Mouse (Mus musculus): ENCODE measurements around the gene Sphk1. TPM values are rescaled to one million over a fixed set of nuclear protein-coding genes. Genes with fewer than 3 reads are reported as not detected.

The Sphk1 gene
- polyA plus RNA-seq, 1 experiment from 2014 or later = 2.2 TPM

DNA sequence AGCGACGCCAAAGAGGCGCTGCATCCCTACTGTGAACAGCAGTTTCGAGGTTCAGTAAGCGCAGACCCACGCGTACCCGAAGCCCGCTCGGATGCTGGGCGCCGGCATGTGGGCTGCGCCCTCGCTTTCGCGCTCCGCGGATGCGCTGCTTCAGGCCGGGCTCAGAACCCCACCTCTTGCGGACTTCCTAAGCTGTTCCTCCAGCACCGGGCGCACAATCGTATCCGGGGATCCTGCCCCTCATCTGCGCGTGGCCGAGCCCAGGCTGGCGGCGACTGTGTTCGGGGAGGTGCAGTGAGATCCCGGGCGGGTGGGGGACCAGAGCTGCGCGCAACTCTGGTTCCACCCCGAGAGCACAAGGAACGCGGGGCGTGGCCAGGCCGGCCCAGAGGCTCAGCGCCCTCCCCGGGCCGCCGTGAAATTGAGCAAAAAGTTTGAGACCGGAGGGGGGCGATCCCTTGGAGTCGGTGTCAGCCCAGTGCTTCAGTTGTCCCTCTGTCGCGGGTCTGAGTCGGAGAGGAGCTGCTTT is 2.1 kb downstream of the Sphk1 start:
- Histone ChIP-seq H3K4me1 (peaks cover 39% of the 10 kb centered on the region), H3K9ac (replicated peaks) (peak overlapping the region; percentile 31), H3K27me3 (peaks cover 53% of the 10 kb centered on the region), H3K27ac (replicated peaks) (no peak overlapping the region), H3K9me3 (no peaks in the 10 kb centered on the region), H3K36me3 (peaks cover 6% of the 10 kb centered on the region), H3K4me3 (peak overlapping the region; percentile 45), H3K4me2 (replicated peaks) (peak overlapping the region; percentile 89)
- under 1% methylated on average over 50 of the region's 50 CpGs for WGBS
- peak; percentile 33 for ATAC-seq (replicated peaks)

DNA sequence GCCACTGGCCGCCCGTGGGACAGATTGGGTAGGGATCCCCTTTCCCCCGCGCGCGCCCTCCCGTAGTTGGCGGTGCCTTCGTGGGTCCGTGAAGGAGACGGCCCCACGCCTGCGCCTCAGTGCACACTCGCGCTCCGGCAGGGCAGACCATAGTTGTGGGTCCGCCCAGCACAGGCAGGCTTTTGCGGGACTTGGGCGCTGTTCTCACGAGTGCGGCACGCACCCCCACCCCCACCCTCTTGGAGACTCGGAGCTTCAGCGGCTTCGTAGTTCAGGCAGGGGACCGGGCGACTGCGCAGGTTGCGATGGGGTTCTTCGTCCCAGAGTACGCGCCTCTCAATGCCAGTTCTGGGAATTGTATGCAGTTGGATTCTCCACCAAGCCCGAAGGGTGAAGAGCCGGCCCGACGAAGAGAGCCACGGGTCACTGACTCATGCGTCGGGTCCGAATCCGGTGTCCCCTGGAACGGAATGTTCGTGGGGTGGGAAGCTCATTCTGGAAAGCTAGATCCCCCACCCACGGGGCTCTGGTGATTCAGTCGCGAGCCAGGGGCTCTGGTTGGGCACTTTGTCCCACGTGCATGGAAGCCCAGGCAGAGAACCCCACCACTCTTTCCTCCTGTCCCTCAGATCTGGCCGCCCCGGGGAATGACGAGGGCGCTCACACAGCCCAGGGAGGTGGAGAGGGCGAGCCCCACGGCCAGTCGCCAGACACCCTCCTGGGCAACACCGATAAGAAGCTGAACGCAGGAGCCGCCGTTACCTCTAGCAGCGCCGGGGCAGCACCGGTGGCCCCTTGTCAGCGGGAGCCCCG is 2.8 kb downstream of the Sphk1 start:
- Histone ChIP-seq H3K27me3 (peaks cover 53% of the 10 kb centered on the region), H3K36me3 (peaks cover 11% of the 10 kb centered on the region), H3K9me3 (no peaks in the 10 kb centered on the region)

DNA sequence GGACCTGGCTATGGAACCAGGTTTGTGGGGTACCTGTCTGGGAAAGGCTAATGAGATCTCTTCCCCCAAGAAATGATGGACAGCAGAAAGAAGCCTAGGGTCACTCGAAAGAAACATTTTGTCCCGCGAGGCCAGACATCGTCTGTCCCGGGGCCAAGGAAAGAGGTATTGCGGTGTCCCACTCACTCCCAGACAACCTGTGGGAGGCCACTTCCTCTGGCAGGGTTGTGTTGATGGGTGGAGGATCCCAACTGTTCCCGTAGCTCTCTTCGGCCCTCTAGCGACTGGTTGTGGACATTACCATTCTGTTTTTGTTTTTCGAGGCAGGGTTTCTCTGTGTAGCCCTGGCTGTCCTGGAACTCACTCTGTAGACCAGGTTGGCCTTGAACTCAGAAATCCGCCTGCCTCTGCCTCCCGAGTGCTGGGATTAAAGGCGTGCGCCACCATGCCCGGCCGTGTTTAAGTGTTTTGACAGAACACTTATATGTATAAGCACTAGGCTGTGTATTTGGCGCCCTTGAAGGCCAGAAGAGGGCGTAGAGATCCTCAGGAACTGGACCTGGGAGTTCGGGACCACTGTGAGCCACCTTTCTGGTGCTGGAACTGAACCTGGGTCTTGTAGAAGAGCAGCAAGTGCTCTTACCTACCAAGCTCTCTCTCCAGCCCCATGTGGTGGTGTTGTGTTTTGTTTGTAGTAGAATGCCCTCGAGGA is 3.6 kb downstream of the Sphk1 start:
- H3K9ac ChIP-seq (replicated peaks) = no peak overlapping the region
- peak overlapping the region; percentile 89 for H3K4me2 ChIP-seq (replicated peaks)

More for the DNA sequence above, 2.8 kb downstream of the Sphk1 start:
- H3K4me3 ChIP-seq = peak overlapping the region; percentile 45
- H3K9ac ChIP-seq (replicated peaks) = peak overlapping the region; percentile 31
- WGBS = under 1% methylated on average over 63 of the region's 63 CpGs
- H3K4me1 ChIP-seq = peaks cover 39% of the 10 kb centered on the region
- H3K4me2 ChIP-seq (replicated peaks) = peak overlapping the region; percentile 89
- peak; percentile 27; the same call in 1 of the 2 replicates for ATAC-seq (replicated peaks)
- H3K27ac ChIP-seq (replicated peaks) = no peak overlapping the region

DNA sequence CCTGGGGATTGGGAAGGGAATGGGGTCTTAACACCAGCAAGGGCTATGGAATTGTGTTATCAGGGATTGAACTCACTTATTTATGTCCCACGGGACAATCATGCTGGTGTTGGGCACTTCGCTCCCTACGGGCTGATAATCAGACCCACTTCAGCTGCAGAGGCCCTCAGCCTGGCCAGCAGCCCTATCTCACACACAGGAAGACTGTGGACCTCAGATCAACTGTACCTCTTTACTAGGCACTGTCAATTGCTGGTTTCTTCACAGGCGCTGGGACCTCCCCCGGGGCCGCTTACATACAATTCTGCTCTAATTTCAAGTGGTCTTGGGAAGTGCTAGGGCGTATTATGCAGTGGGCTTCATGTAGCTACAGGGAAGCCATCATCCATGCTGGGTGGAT is 6.0 kb downstream of the Sphk1 start:
- no peaks in the 10 kb centered on the region for H3K9me3 ChIP-seq
- no peak overlapping the region for H3K9ac ChIP-seq (replicated peaks)
- H3K4me2 ChIP-seq (replicated peaks) = no peak overlapping the region
- peaks cover 35% of the 10 kb centered on the region for H3K27me3 ChIP-seq
- H3K27ac ChIP-seq (replicated peaks) = no peak overlapping the region
- ATAC-seq (replicated peaks) = no peak
- peaks cover 43% of the 10 kb centered on the region for H3K36me3 ChIP-seq
- 93% methylated on average over 7 of the region's 7 CpGs for WGBS
- no peak overlapping the region for H3K4me3 ChIP-seq
- peaks cover 25% of the 10 kb centered on the region for H3K4me1 ChIP-seq

More for the DNA sequence above, 3.6 kb downstream of the Sphk1 start:
- H3K9me3 ChIP-seq = no peaks in the 10 kb centered on the region
- peak overlapping the region; percentile 45 for H3K4me3 ChIP-seq
- peaks cover 19% of the 10 kb centered on the region for H3K36me3 ChIP-seq
- peak; percentile 39; the same call in 1 of the 2 replicates for ATAC-seq (replicated peaks)
- 23% methylated on average over 20 of the region's 20 CpGs for WGBS
- H3K27ac ChIP-seq (replicated peaks) = no peak overlapping the region
- H3K27me3 ChIP-seq = peaks cover 53% of the 10 kb centered on the region
- peaks cover 39% of the 10 kb centered on the region for H3K4me1 ChIP-seq

GRCm38 (mm10) chr11:116537388-116537787 is 6.7 kb downstream of the Sphk1 start:
- Histone ChIP-seq H3K4me2 (replicated peaks) (no peak overlapping the region), H3K27ac (replicated peaks) (no peak overlapping the region), H3K4me1 (peaks cover 18% of the 10 kb centered on the region), H3K4me3 (no peak overlapping the region), H3K9ac (replicated peaks) (no peak overlapping the region), H3K36me3 (peaks cover 50% of the 10 kb centered on the region), H3K9me3 (no peaks in the 10 kb centered on the region), H3K27me3 (peaks cover 28% of the 10 kb centered on the region)
- no peak for ATAC-seq (replicated peaks)
- 79% methylated on average over 5 of the region's 5 CpGs for WGBS

DNA sequence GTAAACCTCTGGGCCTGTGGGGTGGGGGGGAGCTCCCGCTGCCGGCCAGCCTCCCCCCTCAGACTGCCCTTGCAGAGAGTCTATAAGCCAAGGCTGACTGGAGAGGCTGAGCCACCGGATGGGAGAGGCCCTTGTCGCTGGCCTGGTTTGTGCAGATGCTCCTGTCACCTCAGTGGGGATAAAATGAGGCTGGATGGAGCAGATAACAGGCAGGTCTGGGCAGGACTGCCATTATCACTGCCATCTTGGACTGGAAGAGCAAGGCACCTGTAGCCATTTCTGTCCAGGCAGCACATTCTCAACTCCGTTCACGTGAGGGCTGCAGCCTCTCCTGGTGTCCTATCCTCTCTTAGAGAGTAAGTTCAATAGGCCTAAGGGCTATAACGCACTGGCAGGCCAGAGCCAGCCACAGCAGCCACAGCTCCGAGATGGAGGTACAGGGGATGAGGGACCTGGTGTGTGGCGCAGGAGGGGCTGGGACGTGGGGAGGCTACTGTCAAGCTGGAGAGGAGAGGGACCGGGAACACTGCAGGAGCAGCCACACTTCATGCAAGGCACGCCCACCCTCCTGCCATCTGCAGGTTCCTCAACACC is 7.5 kb downstream of the Sphk1 start:
- Histone ChIP-seq H3K4me2 (replicated peaks) (no peak overlapping the region), H3K4me3 (no peak overlapping the region), H3K9me3 (no peaks in the 10 kb centered on the region), H3K36me3 (peaks cover 58% of the 10 kb centered on the region), H3K4me1 (peaks cover 10% of the 10 kb centered on the region), H3K9ac (replicated peaks) (no peak overlapping the region), H3K27me3 (peaks cover 19% of the 10 kb centered on the region), H3K27ac (replicated peaks) (no peak overlapping the region)
- WGBS = 82% methylated on average over 12 of the region's 12 CpGs
- ATAC-seq (replicated peaks) = no peak

- no peaks in the 10 kb centered on the region for H3K27me3 ChIP-seq
- 96% methylated on average over 11 of the region's 11 CpGs for WGBS
- no peak for ATAC-seq (replicated peaks)
- H3K4me1 ChIP-seq = no peaks in the 10 kb centered on the region
- no peak overlapping the region for H3K9ac ChIP-seq (replicated peaks)
- no peak overlapping the region for H3K27ac ChIP-seq (replicated peaks)
- H3K36me3 ChIP-seq = peaks cover 86% of the 10 kb centered on the region
- no peaks in the 10 kb centered on the region for H3K9me3 ChIP-seq
- no peak overlapping the region for H3K4me3 ChIP-seq
- H3K4me2 ChIP-seq (replicated peaks) = no peak overlapping the region
These were observed 10.5 kb downstream of the Sphk1 start for GRCm38 (mm10) chr11:116541183-116541582.

DNA sequence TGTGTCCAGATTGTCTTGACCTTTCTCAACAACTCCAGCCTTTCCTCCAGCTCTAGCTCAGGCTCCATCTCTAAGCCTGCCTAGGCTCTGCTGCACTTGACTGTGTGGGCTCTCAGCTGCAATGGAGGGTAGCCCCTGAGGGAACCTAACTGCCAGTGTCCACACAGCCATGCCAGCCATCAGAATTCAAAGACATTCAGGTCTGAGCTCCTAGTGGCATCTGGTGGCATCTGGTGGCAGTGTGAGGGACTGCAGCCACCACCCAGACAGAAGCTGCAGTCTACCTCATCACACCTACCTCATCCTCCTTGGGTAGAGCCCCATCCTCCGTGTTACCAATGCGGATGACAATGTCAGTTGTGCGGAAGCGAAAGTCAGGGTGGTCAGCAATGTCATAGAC is 12.4 kb downstream of the Sphk1 start:
- WGBS = 83% methylated on average over 4 of the region's 4 CpGs
- H3K4me3 ChIP-seq = no peak overlapping the region
- no peak overlapping the region for H3K9ac ChIP-seq (replicated peaks)
- H3K4me2 ChIP-seq (replicated peaks) = no peak overlapping the region
- no peak overlapping the region for H3K27ac ChIP-seq (replicated peaks)
- H3K9me3 ChIP-seq = no peaks in the 10 kb centered on the region
- peaks cover 91% of the 10 kb centered on the region for H3K36me3 ChIP-seq
- H3K4me1 ChIP-seq = no peaks in the 10 kb centered on the region
- no peaks in the 10 kb centered on the region for H3K27me3 ChIP-seq
- ATAC-seq (replicated peaks) = no peak

DNA sequence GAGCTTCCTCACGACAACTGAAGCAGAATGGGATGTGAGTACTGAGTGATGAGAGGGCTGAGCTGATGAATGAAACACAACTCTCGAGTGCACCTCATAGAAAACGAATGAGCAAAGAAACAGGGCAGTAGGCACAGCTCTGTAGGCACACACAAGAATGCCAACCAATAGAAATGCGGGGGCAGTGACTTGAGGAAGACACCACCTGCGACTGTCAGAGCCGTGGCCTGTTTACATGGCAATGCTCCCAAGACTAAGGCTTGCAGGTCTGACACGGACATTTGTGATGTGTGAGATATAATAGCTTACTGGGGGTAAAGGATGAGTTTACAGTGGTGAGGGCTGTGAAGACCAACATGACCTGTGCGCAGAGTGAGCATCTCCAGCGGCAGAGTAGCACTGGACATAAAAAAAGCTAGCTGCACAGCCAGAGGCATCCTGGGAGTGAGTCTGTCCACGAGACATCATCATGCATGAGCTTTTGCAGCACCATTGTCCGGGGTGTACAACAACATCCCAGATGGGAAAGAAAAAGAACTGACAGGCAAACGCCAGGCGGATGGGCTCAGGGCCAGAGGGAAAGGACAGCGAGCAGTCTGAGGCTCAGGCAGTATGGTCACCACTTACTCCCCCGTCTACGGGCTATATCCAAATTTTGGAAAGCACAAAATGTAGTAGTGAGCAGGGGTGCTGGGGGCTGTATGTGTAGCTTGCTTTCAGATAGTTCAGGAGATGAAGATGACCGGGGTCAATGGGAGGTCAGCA is 16.8 kb downstream of the Sphk1 start:
- Histone ChIP-seq H3K4me2 (replicated peaks) (no peak overlapping the region), H3K9ac (replicated peaks) (no peak overlapping the region), H3K4me3 (no peak overlapping the region), H3K27me3 (no peaks in the 10 kb centered on the region), H3K4me1 (no peaks in the 10 kb centered on the region), H3K27ac (replicated peaks) (0 out of 2 replicates have a peak overlapping the region, but pooled peaks have one; percentile 4), H3K36me3 (peaks cover 48% of the 10 kb centered on the region), H3K9me3 (no peaks in the 10 kb centered on the region)
- no peak for ATAC-seq (replicated peaks)
- WGBS = 80% methylated on average over 17 of the region's 17 CpGs

- Histone ChIP-seq H3K27ac (replicated peaks) (no peak overlapping the region), H3K9me3 (no peaks in the 10 kb centered on the region), H3K36me3 (peaks cover 35% of the 10 kb centered on the region), H3K27me3 (no peaks in the 10 kb centered on the region), H3K9ac (replicated peaks) (no peak overlapping the region), H3K4me1 (no peaks in the 10 kb centered on the region), H3K4me3 (no peak overlapping the region), H3K4me2 (replicated peaks) (no peak overlapping the region)
- ATAC-seq (replicated peaks) = no peak
- WGBS = 95% methylated on average over 9 of the region's 9 CpGs
These were observed 18.1 kb downstream of the Sphk1 start for GRCm38 (mm10) chr11:116548780-116549179.

DNA sequence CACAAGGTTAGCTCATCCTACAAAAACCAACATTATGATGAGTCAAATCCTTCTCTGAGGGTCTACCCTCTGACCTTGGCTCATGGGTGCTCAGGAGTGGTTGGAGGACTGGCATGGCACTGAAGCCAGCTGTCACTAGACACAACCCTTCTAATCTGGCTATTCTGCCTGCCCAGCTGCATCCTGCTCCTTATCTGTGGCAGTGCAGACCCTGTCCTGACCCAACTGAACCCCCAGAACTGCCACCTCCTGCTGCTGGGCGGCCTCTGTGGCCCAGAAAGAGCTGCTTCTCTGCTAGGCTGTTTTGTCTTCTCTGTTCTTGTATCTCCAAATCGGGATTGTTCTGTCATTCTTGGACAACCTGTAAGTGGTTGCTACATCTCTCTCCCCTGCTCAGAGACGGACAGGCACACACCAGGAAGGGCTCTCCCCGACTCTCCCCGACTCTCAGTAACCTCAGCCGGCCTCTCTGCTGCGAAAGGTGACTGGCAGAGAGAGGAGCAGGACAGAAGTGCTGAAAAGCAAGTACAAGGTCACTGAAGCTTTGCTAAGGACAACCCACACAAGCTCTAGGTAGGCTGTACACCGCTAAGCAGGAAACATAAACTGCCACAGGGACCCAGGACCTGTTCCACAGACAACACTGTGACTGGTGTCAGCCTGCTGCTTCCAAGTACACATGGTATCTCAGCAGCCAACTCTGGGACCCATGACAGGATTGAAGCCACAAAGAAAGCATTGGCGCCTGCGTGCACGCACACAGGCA is 18.7 kb downstream of the Sphk1 start:
- Histone ChIP-seq H3K27me3 (no peaks in the 10 kb centered on the region), H3K9ac (replicated peaks) (no peak overlapping the region), H3K4me2 (replicated peaks) (no peak overlapping the region), H3K9me3 (no peaks in the 10 kb centered on the region), H3K36me3 (peaks cover 28% of the 10 kb centered on the region), H3K4me1 (peaks cover 4% of the 10 kb centered on the region; the same call in 1 of the 2 replicates), H3K27ac (replicated peaks) (no peak overlapping the region), H3K4me3 (no peak overlapping the region)
- ATAC-seq (replicated peaks) = no peak
- 90% methylated on average over 11 of the region's 11 CpGs for WGBS

Measured in forebrain, embryonic 15.5 days (tissue).